Mouse (Mus musculus): Measurements from ENCODE around the gene Gm49333. TPM values are rescaled to one million over a fixed set of nuclear protein-coding genes. Genes with fewer than 3 reads are reported as not detected.

The Gm49333 gene
- total and polyA plus RNA-seq, 3 experiments, result not detected

DNA sequence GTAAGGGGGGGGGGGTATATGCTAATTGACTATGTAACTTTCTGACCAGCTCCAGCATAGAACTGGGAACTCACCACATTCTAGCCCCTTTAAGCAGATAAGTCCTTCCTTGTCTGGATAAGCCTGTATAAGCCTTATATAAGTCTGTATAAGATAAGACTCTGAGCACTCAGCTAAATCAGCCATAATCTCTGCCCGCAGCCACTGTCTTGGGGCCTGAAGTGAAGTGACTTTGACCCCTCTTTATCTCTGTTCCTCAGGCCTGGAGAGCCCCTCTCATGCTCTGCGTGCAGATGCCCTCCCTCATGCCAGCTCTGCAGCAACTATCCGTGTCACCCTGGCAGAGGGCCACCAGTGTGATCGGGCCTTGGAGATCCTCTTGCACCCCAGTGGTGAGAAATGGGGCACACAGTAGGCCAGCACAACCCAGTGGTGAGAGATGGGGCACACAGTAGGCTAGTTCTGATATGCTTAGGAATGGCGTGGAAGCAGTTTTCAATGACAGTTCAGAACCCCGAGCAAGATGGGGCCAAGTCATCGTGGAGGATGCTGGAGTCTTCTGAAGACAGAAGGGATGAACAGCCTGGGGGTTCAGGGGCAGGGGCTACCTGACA is 16.2 kb upstream of the Gm49333 start:
- Histone ChIP-seq H3K4me1 (ENCODE audit: control insufficient read depth in 1 of 2, insufficient read depth in 2 of 2, low read length in 2 of 2) (peaks cover 6 to 24% of the 10 kb centered on the region in 2 experiments), H3K4me3 (ENCODE audit: control insufficient read depth in 1 of 2, insufficient read depth in 1 of 2, low read depth in 2 of 2, low read length in 2 of 2) (no peak overlapping the region), H3K36me3 (ENCODE audit: control insufficient read depth in 1 of 2, insufficient read depth in 2 of 2, low read length in 2 of 2) (peaks cover 0 to 15% of the 10 kb centered on the region in 2 experiments; a peak in 2 of 4 replicates), H3K9me3 (replicated peaks; ENCODE audit: insufficient read depth, low read length) (no peaks in the 10 kb centered on the region), H3K27me3 (ENCODE audit: control insufficient read depth in 1 of 2, insufficient read depth in 2 of 2, low read length in 2 of 2) (no peaks in the 10 kb centered on the region; a peak in 1 of 4 replicates), H3K9ac (ENCODE audit: control insufficient read depth, low read depth, low read length, poor library complexity, severe bottlenecking) (no peak overlapping the region), H3K27ac (ENCODE audit: control insufficient read depth, low read depth, low read length) (no peak overlapping the region), H3K79me2 (ENCODE audit: control insufficient read depth, insufficient read depth, low read length, poor library complexity) (no peaks in the 10 kb centered on the region)
- TF ChIP-seq MAFK (IDR thresholded peaks at IDR 0.05; ENCODE audit: borderline replicate concordance, low read depth, low read length), result no peak
- TF ChIP-seq ELF1 (IDR thresholded peaks at IDR 0.05; ENCODE audit: low read depth, low read length), result 0 out of 2 replicates have a peak, but pooled peaks have one; percentile 13
- TF ChIP-seq CTCF (IDR thresholded peaks at IDR 0.05 in 2 of 3, conservative IDR thresholded peaks at IDR 0.05 in 1 of 3; ENCODE audit: control insufficient read depth in 1 of 3, insufficient read depth in 1 of 3, low read depth in 2 of 3, low read length in 3 of 3, poor library complexity in 1 of 3, severe bottlenecking in 1 of 3), result no peak
- TF ChIP-seq GATA1 (IDR thresholded peaks at IDR 0.05; ENCODE audit: low read depth, low read length), result peak; percentile 94
- TF ChIP-seq ETS1 (IDR thresholded peaks at IDR 0.05; ENCODE audit: low read depth, low read length), result peak; percentile 75; the same call in 1 of the 2 replicates
- peak; percentile 36; the same call in 1 of the 2 replicates for TF ChIP-seq SIN3A (IDR thresholded peaks at IDR 0.05; ENCODE audit: low read length)
- TF ChIP-seq NELFE (IDR thresholded peaks at IDR 0.05; ENCODE audit: low read depth, low read length), result no peak
- TF ChIP-seq ZNF384 (IDR thresholded peaks at IDR 0.05; ENCODE audit: low read depth, low read length), result no peak
- peak; percentile 89 to 90 for TF ChIP-seq EP300 (IDR thresholded peaks at IDR 0.05; ENCODE audit: low read depth in 1 of 2, low read length in 2 of 2)
- peak; percentile 95 for TF ChIP-seq TCF12 (IDR thresholded peaks at IDR 0.05; ENCODE audit: low read depth, low read length)
- TF ChIP-seq ZMIZ1 (IDR thresholded peaks at IDR 0.05; ENCODE audit: low read depth, low read length), result no peak
- no peak for TF ChIP-seq JUND (IDR thresholded peaks at IDR 0.05; ENCODE audit: low read depth, low read length)
- TF ChIP-seq CHD2 (IDR thresholded peaks at IDR 0.05; ENCODE audit: low read length), result no peak
- no peak for TF ChIP-seq MYB (IDR thresholded peaks at IDR 0.05; ENCODE audit: low read depth, low read length)
- peak; percentile 99 for TF ChIP-seq ZKSCAN1 (IDR thresholded peaks at IDR 0.05; ENCODE audit: low read depth, low read length)
- no peak for TF ChIP-seq ZC3H11A (IDR thresholded peaks at IDR 0.05; ENCODE audit: low read depth, low read length)
- TF ChIP-seq MYC (IDR thresholded peaks at IDR 0.05; ENCODE audit: low read depth, low read length), result peak; percentile 33; the same call in 1 of the 2 replicates
- TF ChIP-seq POLR2AphosphoS5 (IDR thresholded peaks at IDR 0.05; ENCODE audit: borderline replicate concordance, low read depth, low read length), result no peak
- TF ChIP-seq POLR2A (IDR thresholded peaks at IDR 0.05; ENCODE audit: control insufficient read depth in 1 of 2, insufficient read depth in 1 of 2, low read depth in 1 of 2, low read length in 2 of 2, poor library complexity in 1 of 2), result no peak
- TF ChIP-seq CHD1 (IDR thresholded peaks at IDR 0.05; ENCODE audit: low read depth, low read length), result no peak
- peak; percentile 53; the same call in 1 of the 2 replicates for TF ChIP-seq MAZ (IDR thresholded peaks at IDR 0.05; ENCODE audit: low read depth, low read length)
- TF ChIP-seq TAL1 (IDR thresholded peaks at IDR 0.05; ENCODE audit: low read length), result peak; percentile 90
- no peak for TF ChIP-seq USF2 (IDR thresholded peaks at IDR 0.05; ENCODE audit: borderline replicate concordance in 1 of 2, insufficient read depth in 1 of 2, low read depth in 1 of 2, low read length in 2 of 2)
- TF ChIP-seq NRF1 (IDR thresholded peaks at IDR 0.05; ENCODE audit: insufficient read depth, low read depth, low read length, poor library complexity, severe bottlenecking), result no peak
- TF ChIP-seq MXI1 (IDR thresholded peaks at IDR 0.05; ENCODE audit: low read depth, low read length), result 0 out of 2 replicates have a peak, but pooled peaks have one; percentile 32
- TF ChIP-seq HCFC1 (IDR thresholded peaks at IDR 0.05; ENCODE audit: low read depth, low read length), result peak; percentile 38; the same call in 1 of the 2 replicates
- TF ChIP-seq E2F4 (IDR thresholded peaks at IDR 0.05; ENCODE audit: borderline replicate concordance, low read depth, low read length), result no peak
- TF ChIP-seq USF1 (IDR thresholded peaks at IDR 0.05; ENCODE audit: low read depth, low read length), result no peak
- no peak for TF ChIP-seq GABPA (IDR thresholded peaks at IDR 0.05; ENCODE audit: low read depth, low read length)
- no peak for TF ChIP-seq MEF2A (IDR thresholded peaks at IDR 0.05; ENCODE audit: extremely low read depth, insufficient replicate concordance, low read depth, low read length, poor library complexity, severe bottlenecking)
- TF ChIP-seq RCOR1 (IDR thresholded peaks at IDR 0.05; ENCODE audit: low read depth, low read length), result peak; percentile 91
- TF ChIP-seq SMC3 (IDR thresholded peaks at IDR 0.05; ENCODE audit: low read depth, low read length), result no peak
- 0 out of 2 replicates have a peak, but pooled peaks have one; percentile 31 for TF ChIP-seq BHLHE40 (IDR thresholded peaks at IDR 0.05; ENCODE audit: borderline replicate concordance, low read depth, low read length)
- DNase-seq (ENCODE audit: low read depth, low spot score), result peak; percentile 70

All from MEL (cell line).